Mouse (Mus musculus): ENCODE results near the gene Pde3b. TPM values are rescaled to one million over a fixed set of nuclear protein-coding genes. Genes with fewer than 3 reads are reported as not detected.

The Pde3b gene
- polyA plus RNA-seq, 1 experiment: 14.7 TPM

DNA sequence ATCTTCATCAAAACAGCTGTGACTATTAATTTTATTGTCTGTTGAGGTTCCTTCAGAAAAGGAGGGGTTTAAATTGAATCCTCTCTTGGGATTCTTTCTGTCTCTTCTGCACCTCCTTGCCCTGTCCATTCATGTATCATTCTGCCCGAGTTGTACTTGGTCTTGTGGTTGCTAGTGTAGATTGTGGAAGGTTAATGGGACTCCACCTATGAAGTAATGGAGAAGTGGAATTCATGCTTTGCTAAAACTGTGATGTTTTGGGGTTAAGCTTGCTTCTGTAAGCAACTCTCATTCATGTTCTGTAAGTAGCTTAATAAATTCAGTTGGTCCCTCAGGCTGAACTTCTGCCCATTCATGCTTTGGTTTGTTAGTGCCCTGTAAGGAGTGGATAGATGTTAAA is 59.8 kb downstream of the Pde3b start:
- H3K4me3 ChIP-seq (ENCODE audit: insufficient read depth, low read length): no peak overlapping the region
- TF ChIP-seq CTCF (IDR thresholded peaks at IDR 0.05; ENCODE audit: borderline replicate concordance, insufficient read depth, low read length) (no peak), POLR2A (IDR thresholded peaks at IDR 0.05; ENCODE audit: low read depth, low read length) (no peak)
- no peak overlapping the region for H3K27ac ChIP-seq (ENCODE audit: insufficient read depth, low read length)
- no peaks in the 10 kb centered on the region; the same call in none of the 2 replicates for H3K4me1 ChIP-seq (ENCODE audit: control insufficient read depth, insufficient read depth, low read length)

DNA sequence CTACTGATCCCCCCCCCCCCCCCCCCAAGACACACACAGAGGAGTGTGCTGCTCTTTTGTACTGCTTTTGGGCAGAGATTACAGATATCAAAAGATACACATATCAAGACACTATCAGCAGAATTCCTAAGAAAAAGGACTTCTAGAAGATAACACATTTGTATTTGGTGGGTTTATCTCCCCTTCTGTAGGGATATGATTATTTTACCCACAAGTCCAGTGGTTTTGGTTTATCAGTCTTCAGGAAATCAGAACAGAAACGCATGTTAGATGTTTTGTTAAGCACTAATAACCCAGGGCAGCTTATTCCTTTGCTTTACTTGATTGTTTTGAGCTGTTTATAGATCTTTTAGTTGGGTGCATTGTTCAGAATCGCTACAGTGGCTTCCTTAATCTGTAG is 62.8 kb downstream of the Pde3b start:
- H3K4me1 ChIP-seq (ENCODE audit: control insufficient read depth, insufficient read depth, low read length): no peaks in the 10 kb centered on the region; the same call in none of the 2 replicates
- TF ChIP-seq CTCF (IDR thresholded peaks at IDR 0.05; ENCODE audit: borderline replicate concordance, insufficient read depth, low read length): no peak
- no peak for TF ChIP-seq POLR2A (IDR thresholded peaks at IDR 0.05; ENCODE audit: low read depth, low read length)
- no peak overlapping the region for H3K4me3 ChIP-seq (ENCODE audit: insufficient read depth, low read length)
- H3K27ac ChIP-seq (ENCODE audit: insufficient read depth, low read length): no peak overlapping the region

DNA sequence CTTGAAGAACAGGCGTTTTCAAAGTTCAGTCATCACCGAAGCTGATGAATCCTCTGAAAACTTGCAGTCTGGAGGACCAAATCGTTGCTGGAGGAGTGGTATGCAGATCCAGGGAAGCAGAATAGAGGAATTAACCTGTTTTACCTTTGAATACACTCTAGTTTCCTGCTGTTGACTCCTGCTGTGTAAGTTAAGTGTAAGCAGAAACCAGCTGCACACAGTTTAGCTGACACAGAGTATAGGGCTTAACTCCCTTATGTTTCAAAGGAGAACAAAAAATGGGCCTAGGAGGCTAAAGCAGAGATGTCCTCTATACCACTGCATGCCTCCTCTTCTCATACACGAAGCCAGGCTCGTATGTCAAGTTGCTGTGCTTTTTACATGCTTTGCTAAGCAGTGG is 63.8 kb downstream of the Pde3b start:
- TF ChIP-seq POLR2A (IDR thresholded peaks at IDR 0.05; ENCODE audit: low read depth, low read length) (no peak), CTCF (IDR thresholded peaks at IDR 0.05; ENCODE audit: borderline replicate concordance, insufficient read depth, low read length) (no peak)
- H3K4me1 ChIP-seq (ENCODE audit: control insufficient read depth, insufficient read depth, low read length): no peaks in the 10 kb centered on the region; the same call in none of the 2 replicates
- H3K27ac ChIP-seq (ENCODE audit: insufficient read depth, low read length): no peak overlapping the region
- H3K4me3 ChIP-seq (ENCODE audit: insufficient read depth, low read length): no peak overlapping the region

DNA sequence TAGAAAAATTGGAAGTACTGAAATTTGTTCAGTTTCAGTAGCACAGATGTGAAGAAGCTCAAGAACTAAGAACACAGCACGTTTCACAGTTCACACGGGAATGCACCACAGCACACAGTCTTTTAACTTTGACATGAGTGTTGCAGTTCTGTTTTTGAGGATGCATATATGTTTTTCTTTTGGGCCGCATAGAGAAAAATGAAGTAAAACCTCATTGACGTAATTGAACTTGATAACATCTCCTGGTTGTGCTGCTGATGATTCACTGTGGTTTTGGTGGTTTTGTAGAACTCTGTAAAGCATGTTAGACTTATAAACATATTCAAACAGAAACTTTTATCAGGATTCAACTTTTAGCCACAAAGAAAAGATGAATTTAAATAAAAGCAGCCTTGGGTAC is 64.7 kb downstream of the Pde3b start:
- Histone ChIP-seq H3K27ac (ENCODE audit: insufficient read depth, low read length) (no peak overlapping the region; the same call in 1 of the 2 replicates), H3K4me3 (ENCODE audit: insufficient read depth, low read length) (no peak overlapping the region), H3K4me1 (ENCODE audit: control insufficient read depth, insufficient read depth, low read length) (no peaks in the 10 kb centered on the region; the same call in none of the 2 replicates)
- TF ChIP-seq CTCF (IDR thresholded peaks at IDR 0.05; ENCODE audit: borderline replicate concordance, insufficient read depth, low read length): no peak

DNA sequence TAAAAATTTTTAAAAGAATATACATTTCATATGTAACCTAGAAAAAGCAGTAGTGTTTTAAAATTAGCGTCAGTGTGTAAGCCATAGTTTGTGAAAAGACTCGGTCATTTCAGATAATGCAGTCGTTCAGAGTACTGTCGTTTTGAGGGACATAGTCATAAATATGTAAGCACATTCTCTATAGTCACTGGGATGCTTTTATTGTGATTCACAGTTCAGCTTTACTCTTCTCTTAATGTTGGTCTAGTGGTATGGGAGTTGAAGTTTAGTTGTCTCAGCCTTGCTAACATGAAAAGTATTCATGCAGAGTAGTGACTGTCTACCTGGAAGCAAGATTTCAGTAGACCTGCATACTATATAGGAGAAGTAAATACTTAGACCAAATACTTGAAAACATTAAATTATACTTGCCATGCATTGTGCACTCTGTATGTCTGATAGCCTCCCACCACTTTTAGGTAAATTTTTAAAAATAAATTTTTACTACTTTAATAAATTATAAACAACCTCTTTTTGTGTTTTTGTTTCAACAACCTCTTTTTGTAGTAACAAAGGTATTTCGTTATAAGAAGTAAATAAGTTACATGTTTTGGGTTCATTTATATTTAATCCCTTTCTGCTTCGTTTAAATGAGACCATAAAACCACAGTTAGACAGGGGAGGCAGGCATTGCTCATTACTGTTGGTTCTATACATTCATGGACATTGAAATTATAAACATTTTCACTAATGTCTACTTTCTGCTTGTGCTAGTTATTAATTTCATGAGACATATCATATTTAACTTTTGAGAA is 65.3 kb downstream of the Pde3b start:
- no peak overlapping the region for H3K4me3 ChIP-seq (ENCODE audit: insufficient read depth, low read length)
- H3K4me1 ChIP-seq (ENCODE audit: control insufficient read depth, insufficient read depth, low read length): no peaks in the 10 kb centered on the region; the same call in none of the 2 replicates
- TF ChIP-seq POLR2A (IDR thresholded peaks at IDR 0.05; ENCODE audit: low read depth, low read length) (no peak), CTCF (IDR thresholded peaks at IDR 0.05; ENCODE audit: borderline replicate concordance, insufficient read depth, low read length) (no peak)
- H3K27ac ChIP-seq (ENCODE audit: insufficient read depth, low read length): peak overlapping the region; percentile 18; the same call in 1 of the 2 replicates

DNA sequence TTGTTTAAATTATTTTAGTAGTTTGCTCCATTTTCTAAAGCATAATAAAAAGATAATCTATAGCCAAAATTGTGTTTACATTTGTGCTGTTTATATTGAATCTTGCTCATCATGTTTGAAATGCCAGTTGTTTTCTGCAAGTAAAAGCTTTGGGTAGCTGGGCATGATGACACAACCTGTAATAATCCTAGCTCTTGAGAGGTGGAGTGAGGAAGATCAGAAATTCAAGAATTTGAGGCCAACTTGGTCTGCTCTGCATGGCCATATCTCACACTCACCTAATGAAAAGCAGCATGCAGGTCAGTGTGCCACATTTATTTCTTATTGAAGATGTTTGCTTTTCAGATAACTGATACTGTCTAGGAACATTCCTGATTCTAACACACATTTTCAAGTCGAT is 65.9 kb downstream of the Pde3b start:
- TF ChIP-seq CTCF (IDR thresholded peaks at IDR 0.05; ENCODE audit: borderline replicate concordance, insufficient read depth, low read length) (no peak), POLR2A (IDR thresholded peaks at IDR 0.05; ENCODE audit: low read depth, low read length) (no peak)
- Histone ChIP-seq H3K27ac (ENCODE audit: insufficient read depth, low read length) (no peak overlapping the region), H3K4me1 (ENCODE audit: control insufficient read depth, insufficient read depth, low read length) (no peaks in the 10 kb centered on the region; the same call in none of the 2 replicates), H3K4me3 (ENCODE audit: insufficient read depth, low read length) (no peak overlapping the region)

DNA sequence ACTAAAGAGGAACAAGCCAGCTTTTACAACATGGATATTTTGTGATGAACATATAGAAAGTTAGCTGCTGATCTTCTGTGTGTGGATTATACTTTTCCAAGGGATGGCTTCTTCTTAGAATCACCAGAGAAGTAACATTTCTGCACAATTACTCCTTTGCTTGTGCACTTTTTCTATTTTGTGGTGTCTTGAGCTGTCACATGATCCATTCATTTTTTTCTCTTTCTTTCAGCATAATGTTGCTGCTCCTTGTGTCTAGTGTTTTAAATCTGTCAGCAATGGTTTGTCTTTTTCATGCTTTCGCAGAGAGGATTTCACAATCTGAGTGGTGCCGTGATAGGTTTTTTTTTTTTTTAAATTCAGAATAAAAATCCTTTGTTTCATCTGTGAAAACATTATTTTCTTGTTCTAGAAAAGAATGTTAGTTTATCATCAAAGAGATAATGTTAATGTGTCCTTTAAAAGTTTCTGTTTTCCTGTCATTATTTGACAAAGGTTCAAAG is 66.4 kb downstream of the Pde3b start:
- TF ChIP-seq POLR2A (IDR thresholded peaks at IDR 0.05; ENCODE audit: low read depth, low read length) (no peak), CTCF (IDR thresholded peaks at IDR 0.05; ENCODE audit: borderline replicate concordance, insufficient read depth, low read length) (no peak)
- Histone ChIP-seq H3K4me3 (ENCODE audit: insufficient read depth, low read length) (no peak overlapping the region), H3K27ac (ENCODE audit: insufficient read depth, low read length) (no peak overlapping the region), H3K4me1 (ENCODE audit: control insufficient read depth, insufficient read depth, low read length) (no peaks in the 10 kb centered on the region; the same call in none of the 2 replicates)

DNA sequence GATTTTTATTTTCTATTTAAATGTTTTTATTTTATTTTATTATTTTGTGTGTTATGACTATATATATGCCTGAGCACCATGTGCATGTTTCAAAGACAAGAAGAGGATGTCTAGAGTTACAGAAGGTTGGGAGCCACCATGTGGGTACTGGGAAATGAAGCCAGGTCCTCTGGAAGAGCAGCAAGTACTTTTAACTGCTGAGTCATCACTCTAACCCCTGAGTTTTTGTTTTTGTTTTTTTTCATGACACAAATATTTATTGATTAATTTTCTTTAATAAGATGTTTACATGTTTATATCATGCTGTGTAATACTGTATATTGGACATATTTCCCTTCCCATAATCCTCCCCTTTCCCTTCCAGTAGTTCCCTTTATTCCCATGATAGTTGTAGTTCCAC is 77.5 kb downstream of the Pde3b start:
- TF ChIP-seq POLR2A (IDR thresholded peaks at IDR 0.05; ENCODE audit: low read depth, low read length) (no peak), CTCF (IDR thresholded peaks at IDR 0.05; ENCODE audit: borderline replicate concordance, insufficient read depth, low read length) (no peak)
- no peak overlapping the region for H3K4me3 ChIP-seq (ENCODE audit: insufficient read depth, low read length)
- no peak overlapping the region for H3K27ac ChIP-seq (ENCODE audit: insufficient read depth, low read length)
- H3K4me1 ChIP-seq (ENCODE audit: control insufficient read depth, insufficient read depth, low read length): no peaks in the 10 kb centered on the region

DNA sequence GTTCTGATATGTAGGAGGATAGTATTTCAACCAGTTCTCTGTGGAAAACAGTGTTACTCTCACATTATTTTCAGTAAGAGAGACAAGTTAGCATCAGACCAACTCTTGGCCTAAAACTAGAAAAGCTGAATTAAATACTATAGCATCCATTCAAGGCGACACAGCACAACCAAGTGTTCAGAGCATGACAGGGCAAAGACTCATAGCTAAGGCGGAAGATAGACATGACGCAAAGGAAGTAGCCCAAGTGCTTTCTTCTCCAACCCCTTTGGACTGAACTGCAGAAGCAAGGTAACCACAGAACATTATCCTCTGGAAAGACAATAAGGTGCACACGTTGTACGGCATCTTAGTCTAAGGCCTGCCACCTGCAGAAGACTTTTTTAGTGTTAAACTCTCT is 79.0 kb downstream of the Pde3b start:
- no peak for TF ChIP-seq CTCF (IDR thresholded peaks at IDR 0.05; ENCODE audit: borderline replicate concordance, insufficient read depth, low read length)
- H3K27ac ChIP-seq (ENCODE audit: insufficient read depth, low read length): no peak overlapping the region
- no peaks in the 10 kb centered on the region for H3K4me1 ChIP-seq (ENCODE audit: control insufficient read depth, insufficient read depth, low read length)
- H3K4me3 ChIP-seq (ENCODE audit: insufficient read depth, low read length): no peak overlapping the region

DNA sequence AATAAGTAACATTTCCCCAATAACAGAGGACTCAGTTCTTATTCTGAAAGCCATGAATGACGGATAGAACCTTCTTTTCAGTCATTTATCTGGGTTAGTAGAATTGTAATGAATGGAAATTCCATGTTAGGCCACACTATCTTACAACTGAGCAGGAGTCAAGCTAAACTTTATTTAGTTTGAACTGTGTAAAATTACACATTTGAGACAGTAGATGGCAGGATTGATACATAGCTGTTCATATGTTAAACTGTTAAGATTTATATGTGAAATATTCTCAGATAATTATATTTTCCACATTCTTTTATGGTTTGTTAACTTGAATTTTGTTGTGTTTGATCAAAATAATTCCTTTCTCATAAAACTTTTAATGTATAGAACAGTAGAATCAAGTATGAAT is 84.2 kb downstream of the Pde3b start:
- TF ChIP-seq POLR2A (IDR thresholded peaks at IDR 0.05; ENCODE audit: low read depth, low read length) (no peak), CTCF (IDR thresholded peaks at IDR 0.05; ENCODE audit: borderline replicate concordance, insufficient read depth, low read length) (no peak)
- no peak overlapping the region for H3K27ac ChIP-seq (ENCODE audit: insufficient read depth, low read length)
- no peaks in the 10 kb centered on the region for H3K4me1 ChIP-seq (ENCODE audit: control insufficient read depth, insufficient read depth, low read length)
- no peak overlapping the region for H3K4me3 ChIP-seq (ENCODE audit: insufficient read depth, low read length)
